Mouse (Mus musculus) heart, adult 11 months (tissue): ENCODE results near the gene E4f1.
A peak's percentile ranks its signal among the peaks of the same experiment; 100 is the strongest.
"Not testable (repeated sequence)": the region's sequence is repeated elsewhere in the genome, so short reads cannot be mapped to it uniquely, and the experiment has no call there.

Experiments
- DNase-seq: peaks from one replicate; pipeline ENCODE4 v3.0.0; 2022

Gene E4f1

DNA sequence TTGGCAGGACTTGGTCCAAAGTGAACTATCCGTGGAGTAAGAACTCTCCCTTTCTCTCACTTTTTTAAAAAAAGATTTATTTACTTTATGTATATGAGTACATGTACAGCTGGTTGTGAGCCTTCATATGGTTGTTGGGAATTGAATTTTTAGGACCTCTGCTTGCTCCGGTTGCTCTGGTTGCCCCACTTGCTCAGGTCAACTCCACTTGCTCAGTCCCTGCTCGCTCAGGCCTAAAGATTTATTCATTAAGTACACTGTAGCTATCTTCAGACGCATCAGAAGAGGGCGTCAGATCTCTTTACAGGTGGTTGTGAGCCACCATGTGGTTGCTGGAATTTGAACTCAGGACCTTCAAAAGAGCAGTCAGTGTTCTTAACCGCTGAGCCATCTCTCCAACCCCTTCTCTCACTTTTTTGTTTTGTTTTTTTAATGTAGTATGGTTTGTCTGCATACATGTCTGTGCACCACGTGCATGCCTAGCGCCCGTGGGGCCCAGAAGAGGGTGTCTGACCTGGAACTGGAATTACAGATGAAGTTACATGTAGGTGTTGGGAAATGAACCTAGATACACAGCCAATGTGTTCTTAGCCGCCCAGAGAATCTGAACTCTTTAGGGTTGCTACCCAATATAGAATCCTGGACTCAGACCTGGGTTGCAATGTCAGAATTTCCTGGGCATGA, 14.4 kb downstream of the E4f1 start:
- peak; percentile 92 for DNase-seq

DNA sequence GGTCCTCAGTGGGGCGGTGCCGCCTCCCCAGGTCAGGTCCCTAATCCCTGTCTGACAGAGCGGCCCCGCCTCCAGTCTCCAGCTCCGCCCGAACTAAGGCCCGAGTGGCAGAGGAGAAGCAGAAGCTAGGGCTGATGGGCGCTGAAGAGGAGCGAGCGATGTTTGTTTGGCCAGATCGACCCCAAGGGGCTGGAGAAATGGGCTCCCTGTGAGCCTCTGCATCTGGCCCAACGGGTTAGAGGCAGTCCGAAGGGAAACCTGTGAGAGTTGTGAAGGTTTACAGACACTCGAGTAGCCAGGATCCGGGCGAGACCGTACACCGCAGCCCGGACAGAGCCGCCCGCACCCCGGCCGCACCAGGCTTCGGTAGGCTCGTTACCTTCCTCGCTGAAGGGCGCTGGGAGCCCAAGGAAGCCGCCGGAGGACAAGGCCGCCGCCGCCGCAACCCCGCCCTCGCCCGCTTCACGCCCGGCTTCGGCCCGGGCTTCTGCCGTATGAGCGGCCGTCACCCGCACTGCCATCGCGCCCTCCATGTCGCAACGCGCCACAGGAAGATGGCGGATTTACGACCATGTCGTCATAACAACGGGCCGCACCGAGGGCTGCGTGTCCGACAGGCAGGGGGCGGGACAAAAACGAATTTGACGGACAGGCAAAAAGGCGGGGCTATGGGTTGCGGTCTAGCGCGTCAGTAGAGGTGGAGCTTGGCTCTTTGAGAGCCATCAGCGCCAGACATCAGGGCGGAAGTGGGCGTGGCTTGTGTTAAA, 15.2 kb downstream of the E4f1 start:
- peak; percentile 100 for DNase-seq

DNA sequence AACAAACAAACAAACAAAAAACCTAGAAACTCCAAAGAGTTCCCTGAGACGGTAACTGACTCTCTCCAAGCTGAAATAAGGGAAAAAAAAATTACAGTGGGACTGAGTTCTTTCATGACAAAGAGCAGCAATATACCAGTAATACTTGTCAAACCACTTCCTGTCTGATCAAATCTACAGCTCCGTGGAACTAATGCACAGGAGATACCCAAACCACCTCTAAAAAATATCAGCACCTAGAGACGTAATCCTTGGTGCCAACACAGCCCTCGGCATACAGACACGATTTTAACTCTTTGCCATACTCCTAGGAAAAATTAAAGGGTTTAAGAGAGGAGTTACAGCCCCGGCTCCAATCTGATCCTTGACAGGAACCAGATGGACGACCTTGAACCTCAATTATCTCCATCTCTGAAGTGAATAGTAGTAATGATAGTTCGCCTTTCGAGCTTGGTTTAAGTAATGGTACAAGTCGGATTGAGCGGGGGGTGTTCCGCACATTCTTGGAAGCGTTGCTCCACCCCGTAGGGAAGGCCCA, 15.8 kb downstream of the E4f1 start:
- no peak for DNase-seq

DNA sequence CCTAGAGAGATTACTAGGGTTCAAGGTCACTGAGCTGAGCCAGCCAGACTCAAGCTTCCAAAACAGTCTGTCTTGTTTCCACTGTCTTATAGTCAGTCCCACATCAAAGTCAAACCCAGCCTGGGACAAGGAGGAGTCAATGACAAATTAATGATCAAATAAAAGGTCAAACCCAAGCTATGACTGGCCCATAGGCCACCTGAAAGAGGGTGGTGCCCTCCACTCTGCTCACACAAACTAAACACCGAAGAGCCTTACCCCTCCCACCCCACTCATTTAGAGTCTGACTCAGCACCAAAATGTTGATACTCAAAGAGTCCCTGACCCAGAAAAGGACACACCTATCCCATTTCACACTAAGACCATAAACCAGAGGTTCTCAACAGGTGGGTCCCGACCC, 16.7 kb downstream of the E4f1 start:
- no peak for DNase-seq

DNA sequence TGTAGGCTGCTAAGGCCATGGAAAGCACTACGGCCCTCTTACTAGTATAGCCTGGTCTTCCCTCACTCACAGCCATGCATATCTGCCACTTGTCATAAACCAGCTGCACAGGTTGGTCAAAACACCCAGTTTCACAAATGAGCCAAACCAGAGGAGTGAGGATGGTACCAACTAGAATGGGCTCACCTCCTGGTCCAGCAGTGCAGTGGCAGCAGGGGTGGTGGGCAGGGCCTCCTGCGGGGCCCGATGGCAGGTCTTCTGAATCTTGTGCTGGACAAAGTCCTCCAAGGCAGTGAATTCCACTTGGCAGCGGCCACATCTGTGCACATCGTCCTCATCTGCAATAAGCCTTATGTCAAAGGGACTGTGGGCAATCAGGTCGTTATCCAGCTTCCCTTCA, 18.9 kb downstream of the E4f1 start:
- DNase-seq: peak; percentile 90

DNA sequence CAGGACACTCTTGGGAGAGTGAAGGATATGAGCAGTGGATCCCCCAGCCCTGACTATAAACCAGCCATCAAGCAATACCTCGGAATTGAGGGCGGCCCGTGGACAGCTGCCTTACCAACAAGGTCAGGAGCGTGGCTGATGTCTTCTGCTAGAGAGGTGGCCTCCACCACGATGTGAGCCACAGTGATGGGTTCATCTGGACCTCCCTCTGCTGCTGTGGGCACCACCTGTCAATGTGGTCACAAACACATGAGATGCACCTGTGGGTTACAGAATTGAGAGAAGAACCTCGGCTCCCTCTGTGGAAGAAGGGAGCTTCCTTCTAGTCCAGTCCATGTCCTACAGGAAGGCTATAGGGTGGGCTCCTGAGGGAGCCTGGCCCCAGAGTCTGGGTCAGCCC, 20.6 kb downstream of the E4f1 start:
- no peak for DNase-seq

DNA sequence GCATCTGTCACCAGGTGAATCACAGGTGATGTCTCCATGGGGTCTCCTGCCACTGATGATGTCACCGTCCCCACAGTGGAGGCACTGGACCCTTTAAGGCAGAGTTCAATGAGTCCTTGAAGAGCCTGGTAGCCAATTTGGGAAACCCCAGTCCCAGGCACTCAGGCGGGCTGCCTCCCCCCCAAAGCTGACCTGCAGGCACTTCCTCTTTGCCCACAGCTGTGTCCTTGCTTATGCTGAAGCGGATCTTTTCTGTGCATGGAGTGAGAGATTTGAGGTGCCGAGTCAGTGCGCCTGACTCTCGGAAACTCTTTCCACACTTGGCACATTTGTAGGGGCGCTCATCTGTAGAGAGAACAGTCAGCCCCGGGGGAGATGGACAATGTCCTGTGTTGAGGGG, 23.5 kb downstream of the E4f1 start:
- peak; percentile 96 for DNase-seq

DNA sequence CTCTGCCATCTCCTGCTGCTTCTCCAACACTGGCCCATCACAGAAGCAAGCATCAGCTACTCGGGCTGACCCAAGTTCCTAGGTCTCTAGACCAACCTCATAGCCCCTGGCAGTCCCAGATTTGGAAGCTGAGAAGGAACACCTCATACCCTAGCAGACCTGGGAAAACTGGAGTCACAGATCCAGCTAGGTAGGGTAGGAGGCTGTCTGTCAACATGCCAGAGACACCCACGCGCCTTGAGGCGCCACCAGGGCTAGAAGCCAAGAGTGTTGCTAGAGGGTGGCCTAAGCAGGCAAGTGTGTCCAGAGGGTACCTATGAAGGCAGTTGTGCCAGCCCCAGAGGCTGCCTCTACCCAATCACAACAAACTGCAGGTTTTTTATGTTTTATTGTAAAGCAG, 26.7 kb downstream of the E4f1 start:
- DNase-seq: no peak

DNA sequence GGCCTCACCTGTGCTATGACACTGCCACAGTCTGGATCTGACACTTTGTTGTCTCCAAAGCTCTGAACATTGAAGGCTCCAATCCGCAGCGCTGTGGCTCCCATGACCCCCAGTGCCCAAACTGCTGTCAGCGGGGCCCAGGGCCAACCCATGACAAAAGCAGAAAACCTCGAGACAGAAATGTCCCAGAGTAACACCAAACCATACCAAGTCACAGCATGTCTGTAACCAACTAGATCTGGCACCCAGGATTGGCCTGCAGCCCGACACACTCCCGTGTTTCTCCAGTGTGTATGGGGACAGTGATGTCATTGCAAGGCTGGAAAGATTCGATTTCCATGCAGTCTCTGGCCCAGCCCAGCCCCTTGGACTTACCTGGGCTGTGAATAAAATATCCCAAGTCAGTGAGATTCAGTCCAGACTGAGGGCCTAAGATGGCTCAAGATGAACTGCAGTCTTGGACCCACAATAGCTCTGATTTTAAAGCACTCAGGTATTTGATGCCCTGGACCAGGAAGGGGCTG, 27.4 kb downstream of the E4f1 start, which contains the start of gene Dnase1l2:
Gene Dnase1l2 (minus strand): TSS at position 474 of the 524 bp plus-strand sequence.
- DNase-seq: peak; percentile 86

DNA sequence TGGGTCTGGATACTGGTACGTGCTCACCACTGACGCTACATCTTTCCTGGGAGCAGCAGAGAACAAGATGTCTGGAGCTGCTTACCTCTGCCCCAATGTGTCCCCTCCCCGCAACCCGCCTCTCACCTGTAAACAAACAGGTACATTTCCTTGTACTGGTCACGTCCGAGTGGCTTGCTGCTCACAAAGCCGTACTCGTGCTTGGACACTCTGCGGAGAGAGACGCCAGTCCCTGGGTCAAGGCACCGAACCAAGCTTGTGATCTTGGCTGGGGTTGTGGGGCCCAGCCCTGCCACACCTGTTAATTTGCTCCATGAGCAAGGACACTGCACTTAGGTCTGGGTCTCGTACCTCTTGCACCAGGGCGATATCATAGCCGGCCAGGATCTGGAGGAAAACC, 28.0 kb downstream of the E4f1 start:
- peak; percentile 91 for DNase-seq

DNA sequence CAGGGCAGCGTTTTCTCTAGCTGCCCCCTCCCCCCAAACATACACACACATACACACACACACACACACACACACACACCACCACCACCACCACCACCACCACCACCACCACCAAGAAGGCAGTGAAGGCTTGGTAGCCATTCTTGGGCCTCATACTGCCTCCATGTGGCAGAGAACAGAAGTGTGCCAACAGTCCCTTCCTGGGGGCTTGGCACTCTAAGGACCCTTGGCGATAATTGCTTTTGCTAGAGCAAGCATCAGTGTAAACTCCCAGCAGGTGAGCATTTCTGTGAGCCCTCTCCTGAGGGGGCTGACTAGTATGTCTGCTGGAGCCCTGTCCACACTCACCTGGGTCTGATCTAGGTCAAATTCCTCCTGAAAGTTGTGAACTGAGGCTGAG, 29.0 kb downstream of the E4f1 start:
- no peak for DNase-seq

DNA sequence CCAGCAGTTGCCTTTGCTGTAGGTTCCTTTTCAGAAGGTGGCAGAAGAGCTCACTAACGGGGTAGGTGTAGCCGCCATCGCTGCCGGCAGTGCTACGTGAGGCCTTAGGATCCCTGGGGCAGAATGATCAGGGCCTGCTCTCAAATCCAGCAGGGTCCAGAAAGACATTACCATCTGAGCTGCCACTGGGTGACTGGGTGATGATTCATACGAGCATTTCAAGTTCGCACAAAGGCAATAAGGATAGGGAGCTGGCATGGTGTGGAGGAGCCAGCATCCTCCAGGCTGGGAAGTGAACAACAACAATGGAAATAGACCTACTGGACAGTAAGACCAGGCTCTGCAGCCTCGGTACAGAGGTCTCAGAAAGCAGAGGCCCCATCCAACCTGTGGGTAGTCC, 29.7 kb downstream of the E4f1 start:
- DNase-seq: no peak

DNA sequence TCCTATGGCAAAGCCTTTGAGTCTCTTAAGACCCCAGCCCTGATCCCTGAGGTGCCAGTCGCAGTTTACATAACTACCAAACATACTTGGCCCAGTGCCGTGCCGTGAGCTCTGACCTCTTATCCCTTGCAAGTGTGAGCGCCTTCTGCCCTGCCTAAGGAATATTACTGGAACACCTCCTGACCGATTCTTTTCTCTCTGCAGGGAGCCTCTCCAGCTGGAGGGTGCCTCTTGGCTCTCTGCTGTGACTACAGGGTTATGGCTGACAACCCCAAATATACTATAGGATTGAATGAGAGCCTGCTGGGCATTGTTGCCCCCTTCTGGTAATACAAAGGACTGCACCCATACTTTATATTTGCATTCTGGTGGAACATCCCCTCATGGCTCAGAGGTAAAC, 33.1 kb downstream of the E4f1 start:
- DNase-seq: peak; percentile 93

DNA sequence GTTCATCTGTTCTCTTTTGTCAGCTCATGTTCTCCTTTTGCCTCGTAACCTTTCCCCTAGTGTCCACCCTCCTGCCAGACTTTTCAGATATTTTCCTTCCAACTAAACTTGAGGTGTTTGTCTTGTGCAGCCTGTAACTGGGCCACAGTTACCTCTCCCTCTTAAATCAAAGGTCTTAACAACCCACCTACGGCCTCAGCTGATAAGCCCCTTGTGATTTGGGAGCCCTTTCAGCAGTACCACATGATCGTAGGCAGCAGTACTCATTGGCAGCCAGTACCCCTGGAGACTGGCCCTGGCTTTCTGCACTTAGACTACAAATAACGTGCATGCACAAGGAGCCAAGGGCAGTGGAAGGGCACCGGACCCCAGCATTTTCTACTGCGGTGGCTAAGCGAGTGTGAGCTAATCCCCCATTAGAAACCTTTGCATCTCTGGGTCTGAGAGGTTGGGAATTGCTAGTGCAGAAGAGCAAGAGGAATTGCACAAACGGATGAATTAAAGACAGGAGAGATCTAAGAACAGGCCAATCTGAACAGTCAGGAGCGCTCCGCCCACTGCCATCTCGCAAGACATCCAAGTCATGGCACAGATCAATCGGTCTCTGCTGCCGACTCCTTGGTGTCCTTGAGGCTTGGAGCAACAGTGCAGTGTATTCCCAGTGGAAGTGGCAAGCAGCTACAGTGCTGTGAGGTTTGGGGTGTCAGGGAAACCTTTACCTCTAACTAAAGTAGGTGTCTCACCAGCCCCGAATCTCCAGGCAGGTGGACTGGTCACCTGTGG, 40.7 kb downstream of the E4f1 start:
- peak; percentile 98 for DNase-seq

DNA sequence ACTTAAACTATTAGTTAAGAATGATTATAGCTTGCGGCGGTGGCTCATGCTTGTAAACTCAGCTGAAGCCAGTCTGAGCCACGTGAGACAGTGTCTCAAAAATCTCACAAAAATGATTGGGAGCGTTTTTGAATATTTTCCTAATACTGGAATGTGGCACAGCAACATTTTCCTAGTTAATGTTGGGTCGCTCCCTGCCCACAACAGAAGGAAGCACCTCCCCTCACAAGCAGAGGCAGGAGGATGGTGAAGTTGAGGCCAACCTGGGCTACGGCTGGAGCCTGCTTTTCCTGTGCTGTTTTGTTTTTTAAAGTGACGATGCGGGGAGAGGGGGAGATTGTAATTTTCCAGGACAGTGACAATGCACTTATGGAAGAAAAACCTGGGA, 42.9 kb downstream of the E4f1 start:
- DNase-seq: peak; percentile 91

DNA sequence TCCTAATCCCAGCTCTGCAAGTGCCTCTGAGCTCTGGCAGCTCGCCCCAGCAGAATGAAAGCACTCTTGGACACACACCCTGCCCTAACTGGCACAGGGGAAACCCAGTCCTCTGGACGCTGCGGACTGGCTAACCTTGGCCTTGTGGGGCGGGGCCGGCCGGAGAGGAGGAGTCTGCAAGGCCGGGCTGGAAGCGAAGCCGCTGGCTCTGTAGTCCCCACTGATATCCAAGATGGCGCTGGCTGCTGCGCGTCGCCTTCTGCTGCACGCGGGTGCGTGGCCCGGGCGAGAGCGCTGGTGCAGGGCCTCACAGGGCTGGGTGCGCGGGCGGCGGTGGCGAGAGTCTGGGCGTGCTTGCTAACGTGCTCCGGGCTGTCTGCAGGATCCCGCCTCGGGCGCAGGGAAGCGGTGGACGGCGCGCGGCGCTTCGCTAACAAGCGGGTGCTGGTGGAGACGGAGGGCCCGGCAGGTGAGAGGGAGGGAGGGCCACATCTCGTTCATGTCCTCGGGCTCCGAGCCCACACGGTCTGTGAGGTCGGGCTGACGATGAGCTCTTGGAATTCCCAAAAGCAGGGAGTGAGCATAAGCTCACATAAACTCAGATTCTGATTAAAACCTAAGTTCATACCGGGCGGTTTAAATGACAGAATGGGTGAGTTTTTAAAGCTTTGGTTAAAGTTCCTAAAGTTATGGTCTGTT, 43.5 kb downstream of the E4f1 start, which contains the start of gene Eci1:
Gene Eci1 (plus strand): TSS at position 171 of the 699 bp plus-strand sequence.
- DNase-seq: peak; percentile 100

DNA sequence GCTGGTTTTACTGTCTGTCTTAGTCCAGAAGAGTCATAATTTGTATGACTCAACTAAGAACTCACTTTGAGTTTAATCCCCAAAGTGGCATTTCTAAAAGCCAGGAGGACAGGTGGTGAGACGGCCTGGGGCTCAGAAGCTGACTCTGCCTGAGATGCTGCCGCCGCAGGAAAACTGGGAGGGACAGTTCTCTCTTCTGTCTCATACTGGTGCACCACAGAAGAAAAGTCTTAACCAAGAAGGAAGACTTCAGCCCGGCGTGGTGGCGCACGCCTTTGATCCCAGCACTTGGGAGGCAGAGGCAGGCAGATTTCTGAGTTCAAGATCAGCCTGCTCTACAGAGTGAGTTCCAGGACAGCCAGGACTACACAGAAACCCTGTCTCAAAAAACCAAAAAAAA, 44.2 kb downstream of the E4f1 start:
- peak; percentile 85 for DNase-seq

DNA sequence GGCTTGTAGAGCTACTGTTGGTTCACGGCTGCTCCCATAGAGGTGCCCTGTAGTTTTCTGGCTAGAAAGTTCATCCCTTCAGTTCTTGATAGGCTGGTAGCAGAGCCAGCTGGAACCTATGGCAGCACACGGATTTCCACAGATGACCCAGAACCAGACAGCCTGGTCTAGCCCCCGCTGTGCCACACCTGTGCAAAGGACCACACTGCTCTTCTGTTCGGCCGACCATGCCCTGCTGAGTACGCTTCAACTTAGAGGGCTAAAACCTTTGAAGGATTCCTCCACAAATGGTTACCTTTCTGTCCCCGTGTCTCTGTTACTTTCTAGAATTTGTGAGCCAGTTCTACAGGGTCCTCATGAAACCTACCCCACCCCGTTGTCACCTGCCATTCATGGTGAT, 44.8 kb downstream of the E4f1 start:
- not testable (repeated sequence) for DNase-seq

DNA sequence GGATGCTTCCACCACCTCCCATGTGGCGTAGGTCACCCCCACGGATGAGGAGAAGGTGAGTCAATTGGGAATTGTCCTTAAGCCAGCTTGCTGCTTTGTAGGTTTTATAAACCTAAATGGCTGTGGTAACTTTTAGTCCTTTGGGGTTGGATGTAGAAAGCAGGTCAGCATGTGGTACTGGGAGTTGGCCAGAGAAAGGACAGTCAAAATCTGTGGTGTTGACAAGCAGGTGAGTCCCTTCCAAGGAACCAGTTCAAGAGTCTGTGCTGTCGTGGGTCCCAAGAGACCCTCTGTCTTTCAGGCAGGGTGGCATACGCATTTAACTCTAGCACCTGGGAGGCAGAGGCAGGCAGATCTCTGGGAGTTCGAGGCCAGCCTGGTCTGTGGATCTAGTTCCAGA, 45.6 kb downstream of the E4f1 start:
- peak; percentile 88 for DNase-seq

DNA sequence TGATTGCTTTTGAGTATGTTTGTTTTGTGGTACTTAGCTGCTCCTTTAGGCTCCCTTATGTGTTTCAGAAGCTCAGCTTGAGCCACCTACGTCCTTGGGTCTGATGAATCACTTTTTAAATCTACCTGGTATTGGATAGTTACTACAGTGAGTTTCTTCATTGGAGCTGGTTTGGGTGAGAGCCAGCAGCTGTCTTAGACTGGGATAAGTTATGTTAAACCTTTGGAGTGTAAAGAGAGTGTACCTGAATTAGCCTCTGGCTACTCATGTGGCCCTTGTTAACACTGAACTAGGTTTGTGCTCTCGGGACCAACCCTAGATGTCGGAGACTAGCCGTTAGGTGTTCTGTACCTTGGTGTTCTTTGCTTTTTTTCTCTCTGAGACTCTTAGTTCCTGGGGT, 47.0 kb downstream of the E4f1 start:
- DNase-seq: no peak

DNA sequence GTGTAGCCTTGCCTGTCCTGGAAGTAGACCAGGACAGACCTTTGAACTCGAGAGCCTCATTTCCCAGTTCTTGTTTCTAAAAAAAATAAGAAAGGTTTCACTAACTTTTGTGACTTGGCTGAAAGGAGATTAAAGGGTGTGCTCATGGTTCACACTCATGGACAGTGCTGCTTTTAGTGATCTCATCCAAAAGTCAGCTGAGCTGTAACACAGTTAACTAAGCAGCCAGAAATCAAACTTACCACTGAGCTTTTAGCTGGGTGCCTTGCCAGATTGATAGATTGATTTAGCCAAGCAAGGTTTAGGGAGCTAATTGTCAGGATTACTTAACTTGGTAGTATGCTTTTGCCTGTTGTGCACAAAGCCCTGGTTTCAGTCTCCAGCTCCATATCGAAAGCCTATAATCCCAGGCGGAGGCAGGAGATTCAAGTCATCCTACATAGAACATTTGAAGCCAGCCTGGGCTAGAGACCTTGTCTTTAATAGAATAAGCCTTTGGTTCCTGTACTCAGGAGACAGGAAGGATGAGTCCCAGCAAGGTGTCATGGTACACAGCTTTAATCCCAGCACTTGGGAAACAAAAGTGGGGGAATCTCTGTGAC, 54.0 kb downstream of the E4f1 start:
- no peak for DNase-seq

DNA sequence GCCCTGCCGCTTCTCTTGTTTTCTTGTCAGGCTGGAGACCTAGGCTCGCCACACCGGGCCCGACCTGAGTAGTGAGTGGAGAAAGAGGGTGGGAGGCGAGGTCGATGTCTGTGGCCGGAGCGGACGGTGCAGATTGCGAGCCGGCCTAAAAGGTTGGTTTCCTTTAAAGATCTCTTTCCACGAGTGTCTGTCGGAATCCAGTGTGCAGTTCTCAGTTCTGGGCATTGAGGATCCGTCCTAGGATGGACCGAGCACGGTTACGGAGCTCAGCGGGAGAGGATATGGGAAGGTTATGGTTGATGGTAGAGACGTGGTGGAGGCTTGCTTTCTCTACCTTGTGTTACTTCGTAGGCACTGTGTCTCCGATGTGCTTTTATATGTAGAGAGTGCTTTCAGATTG, 55.1 kb downstream of the E4f1 start:
- DNase-seq: no peak
